Mouse (Mus musculus): Measurements from ENCODE around the gene Gm21974. TPM values are rescaled to one million over a fixed set of nuclear protein-coding genes. Genes with fewer than 3 reads are reported as not detected.

Gm21974 gene
- not detected for polyA plus RNA-seq (2017; shearing (Covaris generic))

GRCm38 (mm10) chr7:127895442-127895841 is at the start of gene Gm21974, which contains the start of gene Vkorc1:
TSS of gene Gm21974 (minus strand) at chr7:127895454.
TSS of gene Vkorc1 (minus strand) at chr7:127895617.

GRCm38 (mm10) chr7:127929923-127930322 is 34.7 kb upstream of the Gm21974 start, which contains the start of gene Prss8:
TSS of gene Prss8 (minus strand) at chr7:127930104.

GRCm38 (mm10) chr7:127912190-127912871 is 17.1 kb upstream of the Gm21974 start, which contains the start of gene Kat8:
TSS of gene Kat8 (plus strand) at chr7:127912516.

DNA sequence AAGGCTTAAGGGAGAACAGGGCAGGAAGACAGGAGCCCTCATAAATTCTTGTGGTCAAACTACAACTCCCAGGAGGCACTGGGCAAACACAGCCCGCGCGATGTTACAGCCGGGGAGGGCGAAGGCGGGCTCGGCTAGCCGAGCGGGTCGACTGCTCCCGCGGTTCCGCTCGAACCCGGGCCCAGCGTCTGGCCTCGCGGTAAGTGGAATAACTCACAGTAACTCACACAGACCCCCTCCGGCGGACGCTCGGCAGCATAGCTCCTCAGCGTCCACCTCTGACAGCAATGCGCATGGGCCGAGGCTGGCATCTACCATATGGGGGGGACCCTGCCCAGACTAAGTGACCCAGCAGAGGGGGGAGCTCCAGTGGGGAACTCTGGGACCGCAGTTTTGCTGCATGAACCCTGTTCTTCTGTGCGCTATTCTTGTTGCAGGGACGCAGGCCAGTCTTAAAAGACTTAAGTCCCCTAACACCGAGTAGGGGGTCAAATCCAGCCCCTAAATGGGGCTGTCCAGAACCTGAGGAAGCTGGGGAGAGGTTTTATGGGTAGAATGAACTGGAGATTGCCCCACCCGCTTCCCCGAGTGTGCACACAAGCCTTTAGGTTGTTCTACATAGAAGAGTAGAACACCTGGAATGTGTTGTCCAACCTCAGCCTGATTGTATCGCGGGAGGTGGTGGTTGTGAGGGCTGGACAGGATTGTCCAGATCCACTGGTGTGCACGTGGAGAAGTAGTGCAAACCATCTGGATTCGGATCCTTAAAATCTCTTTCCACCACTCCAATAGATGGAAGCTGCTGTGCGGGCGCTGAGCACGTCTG is 8.9 kb upstream of the Gm21974 start, which contains the start of gene Bckdk:
TSS of gene Bckdk (plus strand) at position 112 of the 826 bp plus-strand sequence.

GRCm38 (mm10) chr7:127890798-127891197 is 4.5 kb downstream of the Gm21974 start, which contains the start of gene Prss53:
TSS of gene Prss53 (minus strand) at chr7:127890970.

GRCm38 (mm10) chr7:127876467-127877348 is 18.5 kb downstream of the Gm21974 start, which contains the start of gene Zfp668:
TSS of gene Zfp668 (minus strand) at chr7:127876828.

DNA sequence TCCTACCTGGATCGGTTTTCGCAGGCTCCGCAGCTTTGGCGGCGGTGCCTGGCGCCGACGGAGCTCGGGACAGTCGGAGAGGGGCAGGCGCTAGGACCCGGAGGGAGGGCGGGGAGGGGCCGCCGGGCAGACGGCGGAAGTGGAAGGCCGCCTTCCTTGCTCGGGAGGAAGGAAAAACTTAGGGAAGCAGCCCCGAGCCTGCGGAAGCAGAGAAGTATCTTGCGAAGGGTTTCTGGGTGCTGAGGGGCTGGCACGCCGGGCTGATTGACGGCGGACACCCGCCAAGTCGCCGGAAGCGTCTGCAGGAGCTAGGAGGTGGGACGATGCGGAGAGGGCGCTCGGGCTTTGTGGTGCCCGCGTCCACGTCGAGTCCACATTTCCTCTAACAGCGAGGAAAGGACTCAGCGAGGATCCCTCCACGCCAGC is 19.2 kb downstream of the Gm21974 start, which contains the start of gene Zfp646:
TSS of gene Zfp646 (plus strand) at position 181 of the 426 bp plus-strand sequence.

Other genes with a start within 250 kb of the Gm21974 start
- 8.8 TPM for gene Bcl7c, start 186.5 kb downstream of the Gm21974 start, polyA plus RNA-seq (2017; shearing (Covaris generic))
- not detected for gene Ctf1, start 182.7 kb downstream of the Gm21974 start, polyA plus RNA-seq (2017; shearing (Covaris generic))
- gene Ctf2, start 163.3 kb downstream of the Gm21974 start, polyA plus RNA-seq (2017; shearing (Covaris generic)) = not detected
- gene Fbxl19, start 150.9 kb downstream of the Gm21974 start, polyA plus RNA-seq (2017; shearing (Covaris generic)) = 0.87 TPM
- 31.0 TPM for gene Orai3, start 125.6 kb downstream of the Gm21974 start, polyA plus RNA-seq (2017; shearing (Covaris generic))
- 1.8 TPM for gene Setd1a, start 118.8 kb downstream of the Gm21974 start, polyA plus RNA-seq (2017; shearing (Covaris generic))
- not detected for gene Gm49388, start 109.8 kb downstream of the Gm21974 start, polyA plus RNA-seq (2017; shearing (Covaris generic))
- gene Hsd3b7, start 94.8 kb downstream of the Gm21974 start, polyA plus RNA-seq (2017; shearing (Covaris generic)) = 2.5 TPM
- 174 TPM for gene Stx4a, start 71.2 kb downstream of the Gm21974 start, polyA plus RNA-seq (2017; shearing (Covaris generic))
- gene Stx1b, start 70.9 kb downstream of the Gm21974 start, polyA plus RNA-seq (2017; shearing (Covaris generic)) = 0.15 TPM
- gene Zfp646, start 19.2 kb downstream of the Gm21974 start, polyA plus RNA-seq (2017; shearing (Covaris generic)) = 57.7 TPM
- 19.7 TPM for gene Zfp668, start 18.6 kb downstream of the Gm21974 start, polyA plus RNA-seq (2017; shearing (Covaris generic))
- 0.94 TPM for gene Prss53, start 4.5 kb downstream of the Gm21974 start, polyA plus RNA-seq (2017; shearing (Covaris generic))
- 63.8 TPM for gene Vkorc1, start 163 bp upstream of the Gm21974 start, polyA plus RNA-seq (2017; shearing (Covaris generic))
- 62.3 TPM for gene Bckdk, start 8.6 kb upstream of the Gm21974 start, polyA plus RNA-seq (2017; shearing (Covaris generic))
- 57.8 TPM for gene Kat8, start 17.1 kb upstream of the Gm21974 start, polyA plus RNA-seq (2017; shearing (Covaris generic))
- gene Prss8, start 34.6 kb upstream of the Gm21974 start, polyA plus RNA-seq (2017; shearing (Covaris generic)) = not detected
- gene Prss36, start 51.3 kb upstream of the Gm21974 start, polyA plus RNA-seq (2017; shearing (Covaris generic)) = 4.9 TPM
- 203 TPM for gene Fus, start 72.0 kb upstream of the Gm21974 start, polyA plus RNA-seq (2017; shearing (Covaris generic))
- 357 TPM for gene Pycard, start 98.4 kb upstream of the Gm21974 start, polyA plus RNA-seq (2017; shearing (Covaris generic))
- gene Trim72, start 108.5 kb upstream of the Gm21974 start, polyA plus RNA-seq (2017; shearing (Covaris generic)) = not detected
- 1.6 TPM for gene Itgam, start 167.2 kb upstream of the Gm21974 start, polyA plus RNA-seq (2017; shearing (Covaris generic))
- gene Gm49368, start 167.2 kb upstream of the Gm21974 start, polyA plus RNA-seq (2017; shearing (Covaris generic)) = not detected
- gene Itgax, start 234.1 kb upstream of the Gm21974 start, polyA plus RNA-seq (2017; shearing (Covaris generic)) = 0.32 TPM

All from CD4-positive, CD25-positive, alpha-beta regulatory T cell, adult 9 weeks (primary cell).